ENCODE assay signal across 18 mouse cellular contexts in the genomic region with DNA sequence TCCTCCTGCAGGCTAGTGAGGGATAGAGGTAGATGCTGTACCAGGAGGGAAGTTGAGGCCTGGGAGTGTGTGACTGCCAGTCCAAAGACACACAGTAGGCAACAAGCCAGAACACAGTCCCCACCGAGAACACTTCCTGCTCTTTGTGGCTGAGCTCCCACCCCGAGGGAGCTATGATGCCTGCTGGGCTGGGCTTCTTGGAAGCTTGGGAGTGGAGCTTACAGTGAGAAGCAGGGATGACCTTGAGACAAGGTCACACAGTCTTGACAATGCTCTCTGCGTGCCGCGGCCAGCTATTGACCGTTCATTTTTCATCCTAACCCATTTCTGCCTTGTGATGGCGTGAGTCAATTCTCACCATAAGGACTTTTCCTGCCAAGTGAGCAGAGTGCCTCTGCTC.
"Had no signal": no experiment of that assay in that cellular context is flagged by ENCODE, and none has a peak within 500 bp of the region (broad histone marks: within the 10 kb centered on the region; RNA-seq: fewer than 3 reads in every experiment).

No protein-coding gene starts in this region.

- H3K27me3 ChIP-seq: lung, embryonic 15.5 days; megakaryocyte, embryonic 14.5 days; midbrain, embryonic 13.5 days; midbrain, embryonic 15.5 days; neural tube, embryonic 12.5 days; stomach, embryonic 15.5 days had no signal

- ATAC-seq: liver, postnatal 0 days; lung, postnatal 0 days; midbrain, embryonic 13.5 days; midbrain, embryonic 15.5 days had no signal

- H3K9me3 ChIP-seq: lung, embryonic 15.5 days; midbrain, embryonic 13.5 days; midbrain, embryonic 15.5 days; neural tube, embryonic 12.5 days; stomach, embryonic 15.5 days had no signal

- H3K36me3 ChIP-seq: lung, embryonic 15.5 days; midbrain, embryonic 13.5 days; midbrain, embryonic 15.5 days; neural tube, embryonic 12.5 days; stomach, embryonic 15.5 days had no signal

- H3K4me2 ChIP-seq: lung, embryonic 15.5 days; midbrain, embryonic 11.5 days; midbrain, embryonic 13.5 days; midbrain, embryonic 15.5 days; neural tube, embryonic 12.5 days; stomach, embryonic 15.5 days had no signal

- H3K27ac ChIP-seq: lung, embryonic 15.5 days; macrophage; midbrain, embryonic 13.5 days; midbrain, embryonic 15.5 days; neural tube, embryonic 12.5 days; stomach, embryonic 15.5 days; stomach, postnatal 0 days had no signal

- H3K9ac ChIP-seq: liver, postnatal 0 days; lung, embryonic 15.5 days; midbrain, embryonic 13.5 days; midbrain, embryonic 15.5 days; neural tube, embryonic 12.5 days; stomach, embryonic 15.5 days had no signal

- H3K4me1 ChIP-seq: lung, embryonic 15.5 days; megakaryocyte, embryonic 14.5 days; midbrain, embryonic 13.5 days; midbrain, embryonic 15.5 days; neural tube, embryonic 12.5 days; stomach, embryonic 15.5 days had no signal

- DNase-seq: liver, postnatal 0 days; lung, adult 2 months; lung, postnatal 14 days; lung, postnatal 36 days; right cerebral cortex, postnatal 14 days; thymus, adult 2 months; thymus, postnatal 25 days; thymus, postnatal 4 days had no signal

- H3K4me3 ChIP-seq: lung, embryonic 15.5 days; megakaryocyte, embryonic 14.5 days; midbrain, embryonic 13.5 days; midbrain, embryonic 15.5 days; neural tube, embryonic 12.5 days; stomach, embryonic 15.5 days had no signal
